ENCODE assay signal across 17 mouse cellular contexts in the genomic region with DNA sequence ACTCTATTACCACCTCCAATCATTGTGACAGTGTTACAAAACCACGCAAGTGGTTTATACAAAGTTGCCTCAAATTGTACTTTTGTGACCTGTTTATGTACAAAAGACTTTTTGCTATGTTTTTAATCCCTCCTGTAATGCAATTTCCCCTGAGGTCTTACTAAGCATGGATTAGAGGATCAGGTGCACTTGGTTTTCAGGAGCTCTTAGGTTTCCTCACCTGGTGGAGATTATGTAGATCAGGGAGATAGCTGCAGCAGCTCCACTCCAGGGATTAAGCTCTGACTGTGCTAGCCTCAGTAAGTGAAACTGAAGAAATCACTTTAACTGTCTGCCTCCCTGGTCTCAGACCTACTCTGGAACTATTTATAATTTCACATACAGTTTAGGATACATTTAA.
DNase-seq lines count a peak whose midpoint lies in the region; TF ChIP-seq lines count a peak whose summit lies in the region.
"Had no signal": no experiment of that assay in that cellular context is flagged by ENCODE, and none has a peak within 500 bp of the region (broad histone marks: within the 10 kb centered on the region; RNA-seq: fewer than 3 reads in every experiment).

No protein-coding gene starts in this region.

- 98% methylated on average over 1 of the region's 1 CpGs for WGBS in thymus, adult 2 months

- intact Hi-C loops in left cerebral cortex, adult 2 months (cut with DNase I), result no loop called here

- no peaks in the 10 kb centered on the region for H3K36me3 ChIP-seq in thymus, adult 2 months (ENCODE audit: control insufficient read depth, insufficient read depth, low read length)
- H3K36me3 ChIP-seq: G1E had no signal

- no peak overlapping the region for H3K27ac ChIP-seq in left cerebral cortex, adult 2 months
- no peak overlapping the region for H3K27ac ChIP-seq in thymus, adult 2 months (ENCODE audit: control insufficient read depth, insufficient read depth, low read length)

- H3K27me3 ChIP-seq in thymus, adult 2 months (ENCODE audit: control insufficient read depth, insufficient read depth, low read length), result no peaks in the 10 kb centered on the region
- H3K27me3 ChIP-seq: CH12.LX, Patski had no signal

- no peak overlapping the region for H3K4me3 ChIP-seq in left cerebral cortex, adult 2 months
- H3K4me3 ChIP-seq in thymus, adult 2 months (ENCODE audit: control insufficient read depth, insufficient read depth, low read length), result no peak overlapping the region

- peak; percentile 74 for DNase-seq in fat pad, adult 2 months (ENCODE audit: extremely low read depth, low read depth, low spot score)
- DNase-seq in gonadal fat pad, adult 2 months (ENCODE audit: low read depth), result peak; percentile 70
- DNase-seq in left cerebral cortex, adult 2 months (ENCODE audit: extremely low spot score in 1 of 2, low spot score in 2 of 2), result no peak
- no peak for DNase-seq in thymus, adult 2 months
- DNase-seq: adrenal gland, adult 2 months; adrenal gland, adult 8-10 months; adrenal gland, postnatal 10 days; adrenal gland, postnatal 14 days; adrenal gland, postnatal 25 days; adrenal gland, postnatal 36 days; B cell, adult 2 months; cerebellum, adult 11 months; cerebellum, adult 11-12 months; cerebellum, adult 18-20 months had no signal

- no peak for TF ChIP-seq CTCF in left cerebral cortex, adult 2 months (IDR thresholded peaks at IDR 0.05)
- TF ChIP-seq CTCF in thymus, adult 2 months (IDR thresholded peaks at IDR 0.05; ENCODE audit: borderline replicate concordance, control insufficient read depth, extremely low read depth, insufficient read depth, low read length, poor library complexity), result no peak

- TF ChIP-seq POLR2A in thymus, adult 2 months (IDR thresholded peaks at IDR 0.05; ENCODE audit: control insufficient read depth, extremely low read depth, insufficient read depth, low read length, poor library complexity), result no peak

- no peaks in the 10 kb centered on the region for H3K4me1 ChIP-seq in thymus, adult 2 months (replicated peaks; ENCODE audit: control insufficient read depth, insufficient read depth, low read length)

Comparison
In these comparisons a context has a peak if more than half of its experiments do, and no peak if none do; other contexts are left out.
1. DNase-seq: peak in fat pad, adult 2 months (single experiment) and gonadal fat pad, adult 2 months (single experiment); none in left cerebral cortex, adult 2 months (0 of 2) and thymus, adult 2 months (single experiment).